Mouse (Mus musculus): ENCODE measurements around the gene Prrg2.

GRCm38 (mm10) chr7:45038411-45038810 is 24.1 kb downstream of the Prrg2 start:
- TF ChIP-seq CTCF (IDR thresholded peaks at IDR 0.05; ENCODE audit: control insufficient read depth, insufficient read depth, insufficient read length) (no peak), MYOD1 (IDR thresholded peaks at IDR 0.05; ENCODE audit: control insufficient read depth, insufficient read length, low read depth) (no peak), CEBPB (IDR thresholded peaks at IDR 0.05; ENCODE audit: low read depth) (no peak), FOSL1 (IDR thresholded peaks at IDR 0.05; ENCODE audit: insufficient read depth, low read length, poor library complexity, severe bottlenecking) (no peak), USF1 (IDR thresholded peaks at IDR 0.05; ENCODE audit: low read depth) (no peak)

Measured in C2C12 (cell line).